Mouse (Mus musculus) hindlimb bud, embryonic 11.5 days (tissue): ENCODE results near the gene Tmem53.
A peak's percentile ranks its signal among the peaks of the same experiment; 100 is the strongest.

Experiments
- DNase-seq: peaks from one replicate; pipeline ENCODE4 v3.0.0-alpha.2; 2012; ENCODE audit warnings: low read depth, low spot score; ENCODE audit errors: extremely low spot score

The Tmem53 gene

DNA sequence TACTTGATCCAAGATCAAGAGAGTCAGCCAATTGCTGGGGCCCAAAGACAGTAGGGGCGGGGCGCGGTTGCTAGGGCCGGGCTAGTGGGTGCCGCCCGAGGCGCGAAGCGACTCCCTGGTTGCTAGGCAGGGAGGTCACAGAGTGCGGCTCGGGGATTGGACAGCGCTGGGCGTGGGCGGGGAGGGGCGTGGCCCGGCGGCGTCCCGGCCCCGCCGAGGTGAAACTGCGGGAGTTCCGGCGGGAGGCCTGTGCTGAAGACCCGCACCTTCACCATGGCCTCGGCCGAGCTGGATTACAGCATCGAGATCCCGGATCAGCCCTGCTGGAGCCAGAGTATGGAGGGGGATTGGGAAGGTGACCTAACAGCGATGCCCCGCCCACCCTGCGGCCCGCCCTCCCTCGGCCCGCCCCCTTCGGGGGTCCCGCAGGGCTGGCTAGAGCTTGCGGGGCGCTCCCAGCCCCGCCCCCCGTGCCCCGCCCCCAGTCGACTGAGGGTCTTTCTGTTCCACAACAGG is at the start of gene Tmem53, which contains the start of gene Armh1:
Gene Tmem53, plus strand, starts transcription at position 151 of the 516 bp plus-strand sequence.
Gene Armh1, minus strand, starts transcription at position 325 of the 516 bp plus-strand sequence.
- no peak for DNase-seq

DNA sequence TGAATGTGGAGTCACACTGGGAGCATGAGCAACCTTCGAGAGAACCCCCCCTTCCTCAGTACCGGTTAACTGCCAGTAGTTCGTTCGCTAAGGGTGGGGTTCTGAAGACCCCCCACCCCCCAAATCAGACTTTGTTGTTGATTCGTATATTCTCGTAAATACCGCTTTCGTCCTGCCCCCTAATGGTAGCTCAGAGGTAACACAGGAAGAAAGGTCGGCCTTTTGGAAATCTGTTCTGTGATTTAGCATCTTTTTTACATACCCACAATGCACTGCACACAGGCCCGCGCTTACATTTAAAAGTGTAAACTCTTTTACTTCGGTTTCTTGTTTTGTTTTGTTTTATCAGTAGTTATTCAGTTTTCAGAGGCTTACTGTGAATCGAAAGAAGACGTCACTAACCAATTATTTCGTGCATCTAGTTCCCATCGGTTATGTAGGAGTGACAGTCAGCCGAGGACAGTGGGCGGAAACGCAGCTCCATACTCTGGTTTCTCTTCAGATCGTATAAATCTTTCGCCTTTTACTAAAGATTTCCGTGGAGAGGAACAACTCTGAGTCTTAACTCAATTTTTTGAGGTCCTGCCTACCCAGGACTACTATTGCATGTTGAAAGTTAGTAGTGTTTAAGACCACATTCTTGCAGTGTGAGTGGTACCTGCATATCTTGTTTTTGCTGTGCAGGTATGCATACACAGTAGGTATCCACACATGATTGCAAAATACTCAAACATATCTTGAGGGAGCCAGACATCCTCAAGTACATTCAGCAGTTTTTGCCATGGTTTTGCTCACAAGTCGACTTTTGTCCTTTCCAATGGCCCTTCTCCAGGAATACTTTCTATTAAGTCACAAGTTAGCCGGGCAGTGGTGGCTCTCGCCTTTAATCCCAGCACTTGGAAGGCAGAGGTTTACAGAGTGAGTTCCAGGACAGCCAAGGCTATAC is 49.4 kb upstream of the Tmem53 start:
- DNase-seq = peak; percentile 96

DNA sequence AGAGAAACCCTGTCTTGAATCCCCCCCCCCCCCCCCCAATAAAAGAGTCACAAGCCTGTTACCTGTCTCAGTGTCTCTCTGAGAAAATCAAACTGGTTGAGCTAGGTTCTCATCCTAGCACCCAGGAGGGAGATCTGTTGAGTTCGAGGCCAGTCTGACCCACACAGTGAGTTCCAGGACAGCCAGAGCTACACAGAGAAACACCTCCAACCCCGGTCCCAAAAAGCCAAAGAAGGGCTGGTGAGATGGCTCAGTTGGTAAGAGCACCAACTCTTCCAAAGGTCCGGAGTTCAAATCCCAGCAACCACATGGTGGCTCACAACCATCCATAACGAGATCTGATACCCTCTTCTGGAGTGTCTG is 48.8 kb upstream of the Tmem53 start:
- DNase-seq = no peak

DNA sequence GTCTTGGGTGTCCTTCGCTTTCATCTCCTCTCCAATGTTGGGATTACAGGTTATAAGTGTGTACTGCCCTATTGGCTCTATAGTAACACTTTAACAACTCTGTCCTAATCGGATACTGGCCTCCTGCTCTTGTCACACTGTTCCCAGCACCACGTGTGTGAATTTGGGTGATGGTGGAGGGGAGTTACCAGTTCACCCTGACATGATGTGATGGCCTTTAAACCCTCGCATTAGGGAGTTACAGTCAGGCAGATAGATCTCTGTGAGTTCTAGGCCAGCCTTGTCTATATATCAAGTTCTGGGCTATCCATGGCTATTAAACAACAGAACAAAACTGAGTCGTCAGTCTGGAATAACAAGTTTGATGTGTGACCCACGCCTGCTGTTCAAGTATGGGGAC is 42.2 kb upstream of the Tmem53 start:
- no peak for DNase-seq

DNA sequence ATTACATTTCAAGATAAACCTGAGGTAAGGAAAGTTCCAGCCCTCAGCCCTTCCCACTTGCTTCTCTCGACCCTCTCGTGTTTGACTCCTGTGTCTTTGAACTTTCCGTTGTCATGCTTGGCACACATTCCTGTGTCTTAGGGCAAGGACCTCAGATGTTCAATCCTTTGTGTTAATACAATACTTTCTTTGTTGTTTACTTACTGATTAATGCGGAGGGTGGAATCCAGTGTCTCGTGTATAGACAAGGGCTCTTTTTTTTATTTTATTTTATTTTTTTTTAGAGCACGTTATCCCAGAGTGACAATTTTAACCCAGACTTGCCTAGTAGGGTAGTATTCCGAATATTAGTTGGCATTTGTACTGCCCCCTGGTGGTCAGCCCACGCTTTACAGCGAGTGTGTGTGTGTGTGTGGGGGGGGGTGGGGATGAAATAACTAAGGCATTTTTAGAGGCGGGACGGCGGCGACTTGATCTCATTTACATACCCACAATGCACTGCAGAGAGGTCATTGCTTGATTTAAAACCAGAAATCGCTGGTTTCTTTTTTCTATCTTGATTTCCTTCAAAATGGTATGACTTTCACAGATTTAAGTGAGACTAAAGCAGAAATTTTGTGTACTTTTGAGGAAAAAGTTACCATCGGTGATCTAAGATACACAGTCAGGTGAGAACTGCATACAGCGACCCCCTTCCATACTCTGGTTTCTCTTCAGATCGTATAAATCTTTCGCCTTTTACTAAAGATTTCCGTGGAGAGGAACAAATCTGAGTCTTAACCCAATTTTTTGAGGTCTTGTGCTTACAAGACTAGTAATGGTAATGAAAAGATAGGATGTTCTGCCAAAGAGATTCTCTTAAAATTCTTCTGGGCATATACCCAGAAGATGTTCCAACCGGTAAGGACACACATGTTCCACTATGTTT is 41.3 kb upstream of the Tmem53 start:
- peak; percentile 96 for DNase-seq

DNA sequence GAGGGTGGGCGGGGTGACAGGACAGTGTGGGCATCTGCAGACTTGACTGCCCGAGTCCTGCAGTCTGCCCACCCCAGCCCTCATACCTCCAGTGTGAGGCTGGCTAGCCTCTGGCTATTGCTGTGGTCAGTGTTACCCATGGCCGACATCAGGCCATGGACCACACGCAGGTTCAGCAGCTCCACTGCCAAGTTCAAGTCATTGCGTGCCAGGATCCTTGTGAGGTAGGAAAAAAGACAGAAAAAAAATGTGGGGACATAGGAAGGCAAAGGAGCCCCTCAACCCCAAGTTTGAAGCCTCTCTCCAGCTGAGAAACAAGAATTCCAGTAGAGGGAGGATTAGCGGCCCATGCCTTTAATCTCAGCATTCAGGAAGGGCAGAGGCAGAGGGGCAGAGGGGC is 37.5 kb upstream of the Tmem53 start:
- DNase-seq = no peak

DNA sequence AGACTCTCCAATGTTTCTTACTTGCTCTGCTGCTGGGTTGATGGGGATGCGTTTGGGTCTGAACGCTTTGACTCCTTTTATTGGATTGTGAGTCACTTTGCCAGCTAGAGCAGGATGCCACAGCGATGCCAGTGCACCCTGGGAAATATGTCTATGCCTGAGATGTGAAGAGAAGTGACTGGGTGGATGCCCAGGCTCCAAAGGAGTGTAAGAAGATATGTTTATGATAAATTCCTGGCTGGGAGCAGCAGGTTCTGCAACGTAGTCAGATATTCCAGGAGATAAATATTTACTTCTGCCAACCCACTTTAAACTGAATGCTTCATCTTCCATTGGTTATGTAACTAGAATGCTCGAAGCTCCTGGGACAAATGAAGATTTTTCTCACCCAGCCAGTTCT is 34.7 kb upstream of the Tmem53 start:
- DNase-seq = no peak

DNA sequence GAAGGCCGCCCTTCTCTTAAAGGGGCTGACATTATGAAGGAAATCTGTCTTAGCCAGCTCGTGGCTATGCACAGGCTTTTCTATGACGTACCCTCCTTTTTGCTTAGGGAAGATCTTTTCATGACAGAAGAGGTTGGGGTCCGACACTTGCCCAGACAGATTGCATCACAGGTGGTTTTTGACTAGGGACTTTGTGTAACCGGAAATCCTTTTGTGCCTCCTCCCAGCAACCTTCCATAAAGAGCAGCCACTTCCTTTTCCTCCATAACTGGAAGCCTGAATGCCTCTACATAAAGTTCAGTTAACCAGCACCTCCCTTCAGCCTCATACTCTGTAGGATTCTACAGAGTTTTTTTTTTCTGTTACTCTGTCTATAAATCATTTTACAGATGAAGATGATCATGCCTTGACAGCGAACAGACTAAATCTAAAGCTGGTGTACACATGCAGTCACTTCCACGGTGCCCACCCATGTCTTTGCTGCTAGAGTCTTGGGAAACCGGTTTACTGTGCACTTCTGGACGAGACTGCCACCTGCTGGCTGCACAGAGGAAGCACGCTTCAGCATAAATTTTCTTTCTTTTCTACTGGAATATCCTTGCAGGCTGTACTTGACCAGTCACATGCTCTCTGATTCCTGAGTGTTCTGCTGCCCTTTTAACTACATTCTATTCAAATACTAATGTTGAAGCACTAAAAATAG is 33.1 kb upstream of the Tmem53 start:
- peak; percentile 46 for DNase-seq

DNA sequence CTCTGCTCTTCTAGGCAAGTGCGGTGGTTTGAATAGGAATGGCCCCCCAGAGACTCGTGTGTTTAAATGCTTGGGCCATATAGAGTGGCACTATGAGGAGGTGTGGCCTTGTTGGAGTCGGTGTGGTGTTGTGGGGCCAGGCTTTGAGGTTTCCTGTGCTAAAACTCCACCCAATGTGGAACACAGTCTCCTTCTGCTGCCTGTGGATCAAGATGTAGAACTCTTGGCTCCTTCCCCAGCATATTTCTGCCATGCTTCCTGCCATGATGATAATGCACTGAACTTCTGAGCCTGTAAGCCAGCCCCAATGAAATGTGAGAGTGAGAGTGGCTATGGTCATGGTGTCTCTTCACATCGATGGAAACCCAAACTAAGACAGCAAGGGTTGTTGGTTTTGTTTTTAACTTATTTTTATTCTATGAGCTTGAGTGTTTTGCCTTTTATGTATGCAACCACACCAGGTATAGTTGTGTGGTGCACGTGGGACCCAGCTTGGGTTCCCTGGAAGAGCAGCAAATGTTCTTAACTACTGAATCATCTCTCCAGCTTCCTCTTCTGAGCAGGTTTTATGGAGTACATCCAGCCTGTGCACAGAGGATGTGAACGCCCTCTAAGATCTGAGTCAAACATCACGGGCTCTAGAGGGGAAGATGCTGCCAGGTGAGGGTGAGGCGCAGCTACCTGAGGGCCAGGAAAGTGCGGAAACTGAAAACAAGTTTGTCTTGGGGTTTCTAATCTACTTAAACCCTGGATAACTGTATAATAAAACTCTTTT is 30.8 kb upstream of the Tmem53 start:
- no peak for DNase-seq

DNA sequence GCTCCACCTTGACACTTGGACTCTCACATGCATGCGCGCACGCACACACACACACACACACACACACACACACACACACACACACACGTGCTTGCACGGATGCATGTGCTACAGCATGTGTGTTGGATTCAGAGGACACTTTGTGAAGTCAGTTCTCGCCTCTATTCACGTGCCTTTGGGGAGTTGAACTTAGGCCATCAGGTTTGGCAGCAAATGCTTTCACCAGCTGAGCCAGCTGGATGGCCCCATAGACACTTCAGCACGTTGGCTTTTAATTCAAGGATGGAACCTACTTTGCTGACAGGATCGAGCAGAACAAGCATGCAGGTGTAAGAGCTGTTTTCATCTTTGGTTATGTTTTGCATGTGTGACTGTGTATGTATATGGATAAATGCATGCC is 29.9 kb upstream of the Tmem53 start:
- no peak for DNase-seq

DNA sequence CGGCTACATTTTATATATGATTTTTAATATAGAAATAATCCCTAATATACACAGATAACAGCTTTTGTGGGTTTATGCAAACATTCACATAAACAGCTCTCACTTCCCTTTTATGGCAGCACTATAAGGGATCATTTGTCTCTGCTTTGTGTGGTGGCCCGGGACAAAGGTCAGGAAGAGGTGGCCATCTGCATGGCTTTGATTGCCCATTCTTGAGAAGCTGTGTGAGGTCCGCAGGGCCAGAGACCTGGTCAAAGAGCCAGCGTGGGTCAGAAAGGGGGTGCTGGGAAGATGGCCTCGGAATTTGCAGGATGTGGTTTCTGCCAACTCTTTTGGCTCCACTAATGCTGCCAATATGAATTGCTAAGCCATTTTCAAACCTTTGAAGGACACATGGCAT is 28.8 kb upstream of the Tmem53 start:
- DNase-seq = no peak

DNA sequence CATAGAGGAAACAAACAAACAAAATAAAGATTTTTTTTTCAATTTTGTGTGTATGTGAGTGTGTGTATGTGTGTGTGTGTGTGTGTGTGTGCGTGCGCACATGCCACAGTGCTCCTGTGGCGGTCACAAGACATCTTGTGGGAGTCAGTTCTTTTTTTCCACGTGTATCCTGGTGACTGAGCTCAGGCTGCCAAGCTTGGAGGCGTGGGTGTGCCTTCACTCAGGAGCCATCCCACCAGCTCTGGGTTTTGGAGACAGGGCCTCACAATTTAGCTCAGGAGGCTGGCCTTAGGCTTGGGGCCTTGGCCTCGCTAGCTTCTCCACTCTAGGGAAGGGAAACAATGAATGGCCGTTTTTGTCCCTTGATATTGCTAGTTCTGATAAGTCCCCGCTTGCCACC is 27.6 kb upstream of the Tmem53 start:
- DNase-seq = no peak

DNA sequence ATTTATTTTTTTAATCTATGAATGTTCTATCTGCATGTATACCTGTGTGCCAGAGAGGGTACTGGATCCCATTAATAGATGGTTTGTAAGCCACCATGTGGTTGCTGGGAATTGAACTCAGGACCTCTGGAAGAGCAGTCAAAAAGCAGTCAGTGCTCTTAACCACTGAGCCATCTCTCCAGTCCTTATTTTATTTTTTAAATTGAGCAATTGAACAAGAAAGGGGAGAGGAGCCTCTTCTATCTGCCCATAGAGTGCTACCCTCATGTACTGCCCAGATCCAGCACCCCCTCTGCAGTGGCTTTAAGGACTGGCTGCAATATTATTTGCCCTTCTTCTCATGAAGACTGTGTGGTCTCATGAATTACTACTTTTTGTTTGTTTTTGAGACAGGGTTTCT is 26.5 kb upstream of the Tmem53 start:
- DNase-seq = no peak

DNA sequence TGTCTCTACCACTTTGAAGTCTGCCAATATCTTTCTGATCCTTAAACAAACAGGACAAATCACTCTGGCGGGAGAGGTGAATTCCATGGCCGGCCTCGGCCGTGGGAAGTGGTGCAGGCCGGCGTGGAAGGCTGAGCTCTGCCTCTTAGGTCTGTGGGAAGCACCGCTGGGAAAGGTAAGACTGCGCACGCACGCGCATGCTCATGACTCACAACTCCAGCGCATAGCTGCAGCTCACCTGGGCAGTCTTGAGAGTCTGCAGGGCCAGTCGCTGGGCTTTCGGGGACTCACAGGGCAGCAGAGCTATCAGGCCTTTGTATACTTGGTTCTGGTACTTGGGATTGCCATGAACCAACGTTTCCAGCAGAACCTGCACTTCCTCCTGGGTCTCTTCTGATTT is 22.2 kb upstream of the Tmem53 start:
- DNase-seq = no peak

DNA sequence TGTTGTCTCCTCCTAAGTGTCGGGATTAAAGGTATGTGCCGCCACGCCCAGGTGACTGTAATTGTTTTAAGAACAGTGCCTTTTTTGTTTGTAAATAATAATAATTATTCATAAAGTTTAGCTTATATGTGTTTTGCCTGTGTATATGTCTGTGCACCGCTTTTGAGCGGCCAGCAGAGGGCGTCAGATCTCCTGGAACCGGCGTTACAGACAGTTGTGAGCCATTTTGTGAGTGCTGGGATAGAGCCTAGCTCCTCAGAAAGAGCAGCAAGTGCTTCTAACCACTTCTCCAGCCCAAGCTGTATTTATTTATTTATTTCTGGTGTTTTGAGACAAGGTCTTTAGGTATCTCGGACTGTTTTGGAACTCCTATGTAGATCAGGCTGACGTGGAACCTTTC is 21.4 kb upstream of the Tmem53 start:
- DNase-seq = no peak

DNA sequence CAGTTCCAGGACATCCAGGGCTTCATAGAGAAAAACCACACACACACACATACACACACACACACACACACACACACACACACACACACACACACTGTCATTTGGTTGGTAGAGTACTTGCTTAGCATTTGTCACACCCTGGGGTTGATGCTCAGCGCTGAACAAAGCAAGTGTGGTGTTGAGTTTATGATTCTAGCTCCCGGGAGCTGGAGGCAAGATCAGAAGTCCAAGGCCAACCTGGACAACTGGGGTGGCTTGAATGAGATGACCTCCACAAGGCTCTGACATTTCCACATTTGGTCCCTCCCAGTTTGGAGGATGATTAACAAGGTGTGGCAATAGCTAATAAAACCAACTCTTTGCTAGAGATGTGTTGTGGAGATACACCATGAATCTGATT is 20.5 kb upstream of the Tmem53 start:
- DNase-seq = no peak

DNA sequence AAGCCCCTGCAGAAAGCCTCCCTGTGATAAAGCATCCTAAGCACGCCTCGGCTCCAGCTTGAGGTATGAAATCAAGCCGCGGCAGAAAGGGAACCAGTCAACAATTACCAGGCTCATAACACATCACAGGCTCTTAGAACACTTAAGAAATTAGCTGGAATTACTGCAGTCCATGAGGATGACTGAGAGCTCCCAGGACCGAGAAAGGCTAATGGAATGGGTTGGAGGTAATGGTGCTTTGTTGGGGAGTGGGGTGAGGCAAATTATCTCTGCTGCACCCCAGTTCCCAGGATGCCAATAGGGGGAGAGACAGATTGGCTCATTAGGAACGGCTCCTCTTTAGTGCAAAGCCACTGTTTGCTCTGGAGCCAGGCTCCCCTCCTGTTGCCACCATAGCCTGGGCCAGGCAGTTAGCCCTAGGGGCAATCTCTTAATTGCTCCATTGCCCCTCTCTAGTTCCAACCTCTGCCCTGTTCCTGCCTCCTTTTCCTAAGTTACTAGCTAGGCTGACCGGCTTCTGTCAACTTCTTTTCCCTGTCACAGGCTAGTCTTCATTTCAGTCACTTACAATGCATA is 17.5 kb upstream of the Tmem53 start:
- DNase-seq = no peak

DNA sequence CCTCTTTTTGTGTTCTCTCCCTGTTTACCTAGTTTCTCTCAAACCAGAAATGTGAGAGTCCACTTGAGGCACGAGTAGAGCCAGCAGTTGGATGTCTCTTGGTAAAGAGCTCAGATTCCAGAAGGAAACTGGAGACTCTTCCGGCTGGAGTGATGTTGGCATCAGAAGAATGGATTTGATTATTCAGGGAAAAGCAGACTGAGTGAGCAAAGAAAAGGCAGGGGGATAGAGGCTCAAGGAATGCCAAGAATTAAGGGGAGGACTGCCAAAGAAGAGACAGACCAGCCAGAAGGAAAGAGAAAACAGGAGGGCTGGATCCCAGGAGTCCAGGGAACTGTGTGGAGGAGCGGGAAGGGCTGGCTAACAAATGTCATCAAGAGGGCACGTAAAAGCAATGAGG is 15.9 kb upstream of the Tmem53 start:
- no peak for DNase-seq

DNA sequence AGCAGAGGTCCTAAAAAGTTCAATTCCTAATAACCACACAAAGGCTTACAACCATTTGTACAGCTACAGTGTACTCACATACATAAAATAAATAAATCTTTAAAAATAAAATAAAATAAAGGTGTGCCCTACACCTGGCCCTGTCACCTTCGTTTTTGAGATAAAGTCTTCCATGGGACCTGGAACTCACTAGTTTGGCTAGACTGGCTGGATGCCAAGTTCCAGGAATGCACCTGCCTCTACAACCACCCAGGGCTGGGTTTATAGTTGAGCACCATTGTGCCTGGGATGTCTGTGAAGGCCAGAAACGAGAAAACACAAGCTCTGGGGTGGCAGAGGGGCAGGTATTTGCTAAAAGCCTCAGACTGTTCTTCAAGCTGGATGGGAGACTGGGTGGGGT is 12.6 kb upstream of the Tmem53 start:
- DNase-seq = no peak

DNA sequence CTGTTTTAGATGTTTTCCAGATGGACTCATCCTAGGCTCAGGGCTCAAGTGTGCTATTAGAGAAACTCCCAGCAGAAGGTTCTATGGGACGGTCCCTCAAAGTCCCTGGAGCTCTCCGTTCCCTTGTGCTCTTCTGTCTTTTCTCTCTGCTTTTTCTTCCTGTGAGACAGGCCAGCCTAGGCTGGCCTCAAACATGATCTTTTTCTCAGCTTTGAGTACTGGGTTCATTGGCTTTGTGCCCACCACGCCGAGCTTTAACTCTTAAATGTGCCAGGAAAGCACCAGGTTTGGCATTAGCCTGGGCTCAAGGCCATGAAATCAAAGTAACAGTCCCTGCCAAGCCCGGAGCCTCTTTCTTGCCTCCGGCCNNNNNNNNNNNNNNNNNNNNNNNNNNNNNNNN is 10.9 kb upstream of the Tmem53 start:
- DNase-seq = no peak
